Mouse (Mus musculus) E14TG2a.4 (cell line): ENCODE measurements around the gene L3mbtl4.

Source experiments
- H3K27me3 ChIP-seq: 2 replicates; pipeline ENCODE4 v1.6.1; 2014; ENCODE audit warnings: low read length, control low read depth; ENCODE audit not compliant: insufficient read depth
- H3K36me3 ChIP-seq: 2 replicates; pipeline ENCODE4 v1.6.1; 2014; ENCODE audit warnings: low read length, control low read depth; ENCODE audit not compliant: insufficient read depth
- H3K4me1 ChIP-seq: replicated peaks from 2 replicates; pipeline ENCODE4 v1.6.1; 2014; ENCODE audit warnings: low read depth, low read length, control low read depth
- H3K4me3 ChIP-seq: replicated peaks from 2 replicates; pipeline ENCODE4 v1.5.1; 2014; ENCODE audit warnings: mild to moderate bottlenecking, low read length
- H3K9me3 ChIP-seq: 2 replicates; pipeline ENCODE4 v1.6.1; 2014; ENCODE audit warnings: low read length, control low read depth
- CTCF ChIP-seq: conservative IDR thresholded peaks from 2 replicates; pipeline ENCODE4 v1.5.1; 2014; ENCODE audit warnings: low read length
- NANOG ChIP-seq: IDR thresholded peaks from 2 replicates; pipeline ENCODE4 v1.6.1; 2014; ENCODE audit warnings: borderline replicate concordance, low read length, mixed read lengths
- POU5F1 ChIP-seq: IDR thresholded peaks from 2 replicates; pipeline ENCODE4 v1.6.1; 2014; ENCODE audit warnings: low read length, borderline replicate concordance

L3mbtl4 gene

DNA sequence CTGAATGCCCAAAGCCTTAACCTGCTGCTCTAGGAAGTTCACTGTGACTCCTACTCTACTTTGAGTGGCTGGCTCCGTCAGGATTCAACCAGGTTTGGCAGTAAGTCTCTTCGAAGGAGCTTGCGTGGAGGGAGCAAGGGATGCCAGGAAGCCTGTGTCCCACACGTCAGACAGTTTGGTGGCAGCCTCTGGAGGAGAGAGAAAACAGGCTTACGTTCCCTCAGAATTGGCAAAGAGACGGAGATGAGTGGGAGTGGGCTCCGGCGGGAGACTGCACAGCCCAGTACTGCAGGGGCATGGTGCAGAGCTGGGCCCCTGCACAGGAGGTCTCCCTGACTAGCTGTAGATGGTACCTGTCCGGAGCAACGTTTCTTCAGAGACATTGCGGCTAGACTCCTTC lies 481.2 kb downstream of the L3mbtl4 start:
- no peaks in the 10 kb centered on the region for H3K4me1 ChIP-seq
- H3K36me3 ChIP-seq, result no peaks in the 10 kb centered on the region
- no peaks in the 10 kb centered on the region for H3K9me3 ChIP-seq
- H3K27me3 ChIP-seq, result no peaks in the 10 kb centered on the region
- no peak overlapping the region for H3K4me3 ChIP-seq
- TF ChIP-seq POU5F1 (no peak), NANOG (no peak), CTCF (no peak)

DNA sequence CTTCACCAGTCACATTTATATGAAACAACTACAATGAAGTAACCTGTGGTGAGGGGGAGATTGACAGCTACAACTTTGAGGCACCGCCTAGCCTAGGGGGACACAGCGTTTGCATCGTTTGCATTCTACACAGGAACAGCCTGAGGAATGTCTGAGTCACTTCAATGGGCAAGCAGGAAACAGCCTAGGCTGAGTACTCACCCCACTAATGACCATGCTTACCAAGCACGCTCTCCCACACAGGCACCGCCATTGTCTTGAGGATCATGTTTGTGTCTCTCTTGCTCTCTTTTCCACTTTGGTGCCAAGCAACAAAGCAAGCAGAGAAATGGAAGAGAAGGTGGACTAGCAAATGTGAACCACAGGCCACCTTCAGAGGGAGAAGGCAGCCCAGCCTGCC lies 484.8 kb downstream of the L3mbtl4 start:
- no peaks in the 10 kb centered on the region for H3K27me3 ChIP-seq
- H3K4me3 ChIP-seq, result no peak overlapping the region
- H3K4me1 ChIP-seq, result no peaks in the 10 kb centered on the region
- no peak for TF ChIP-seq POU5F1
- no peak for TF ChIP-seq CTCF
- TF ChIP-seq NANOG, result no peak
- no peaks in the 10 kb centered on the region for H3K9me3 ChIP-seq
- no peaks in the 10 kb centered on the region for H3K36me3 ChIP-seq

DNA sequence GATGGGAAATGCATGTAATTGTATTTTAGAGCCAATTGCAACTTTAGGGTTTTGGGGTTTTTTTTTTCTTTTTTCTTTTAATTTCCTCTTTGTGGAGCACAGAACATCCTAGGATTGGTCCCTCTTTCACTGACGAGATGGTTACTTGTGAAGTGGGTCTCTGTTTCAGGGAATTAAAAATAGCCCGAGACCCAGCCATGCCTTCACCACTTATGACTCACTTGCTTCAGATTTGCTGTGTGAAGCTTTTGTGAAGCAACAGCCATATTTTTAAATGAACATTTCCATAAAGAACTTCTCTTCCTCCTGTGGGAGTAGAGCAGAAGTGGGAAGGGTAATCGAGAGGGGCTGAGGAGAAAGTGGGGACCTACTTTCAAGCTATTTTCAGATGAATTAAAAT lies 485.3 kb downstream of the L3mbtl4 start:
- no peaks in the 10 kb centered on the region for H3K36me3 ChIP-seq
- H3K4me1 ChIP-seq, result no peaks in the 10 kb centered on the region
- TF ChIP-seq NANOG (no peak), CTCF (no peak), POU5F1 (no peak)
- H3K4me3 ChIP-seq, result no peak overlapping the region
- no peaks in the 10 kb centered on the region for H3K27me3 ChIP-seq
- H3K9me3 ChIP-seq, result no peaks in the 10 kb centered on the region

DNA sequence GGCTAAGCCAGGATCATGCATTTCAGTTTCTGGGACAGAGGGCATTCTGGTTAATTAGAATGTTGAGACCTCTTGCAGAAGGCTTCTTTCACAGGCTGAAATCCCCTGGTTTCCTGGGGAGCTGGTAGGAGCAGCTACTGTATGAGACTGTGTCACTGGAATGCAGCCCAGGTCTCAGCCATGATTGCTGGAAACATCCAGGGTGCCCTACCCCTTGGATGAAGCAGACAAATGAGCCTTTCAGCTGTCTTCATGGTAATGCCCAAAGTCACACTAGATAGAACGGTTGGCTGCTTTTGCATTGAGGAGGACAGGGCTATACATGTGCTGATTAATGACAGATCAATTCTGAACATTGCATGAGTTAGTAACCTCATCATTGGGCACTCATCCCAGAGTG lies 486.4 kb downstream of the L3mbtl4 start:
- H3K4me1 ChIP-seq, result no peaks in the 10 kb centered on the region
- H3K36me3 ChIP-seq, result no peaks in the 10 kb centered on the region
- no peak overlapping the region for H3K4me3 ChIP-seq
- H3K27me3 ChIP-seq, result no peaks in the 10 kb centered on the region
- peaks cover 7% of the 10 kb centered on the region for H3K9me3 ChIP-seq
- TF ChIP-seq CTCF (no peak), POU5F1 (no peak), NANOG (no peak)

DNA sequence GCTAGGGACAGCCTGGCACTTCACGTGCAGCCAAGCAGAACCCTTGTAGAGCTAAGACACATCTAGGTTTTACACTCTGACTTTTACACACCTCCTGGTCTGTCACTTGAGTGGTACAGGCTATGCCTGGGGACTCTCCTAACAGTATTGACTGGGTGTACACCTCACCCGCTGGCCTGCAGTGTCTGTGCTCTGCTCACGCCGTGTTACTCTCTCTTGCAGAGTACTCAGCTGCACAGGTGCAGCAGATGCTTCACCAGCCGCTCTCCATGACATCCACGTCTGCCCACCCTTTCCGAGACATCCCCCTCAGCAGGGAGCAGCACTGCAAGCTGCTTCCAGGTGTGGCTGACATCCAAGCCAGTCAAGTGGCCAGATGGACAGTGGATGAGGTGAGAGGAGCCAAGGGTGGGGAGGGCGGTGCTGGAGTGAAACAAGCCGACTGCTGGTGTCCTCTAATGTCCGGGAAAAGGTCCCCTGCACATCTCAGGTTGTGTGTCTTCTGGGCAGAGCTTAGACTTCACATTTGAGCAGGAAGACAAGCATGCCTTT lies 490.8 kb downstream of the L3mbtl4 start:
- no peaks in the 10 kb centered on the region for H3K4me1 ChIP-seq
- H3K4me3 ChIP-seq, result no peak overlapping the region
- H3K36me3 ChIP-seq, result no peaks in the 10 kb centered on the region
- H3K9me3 ChIP-seq, result peaks cover 18% of the 10 kb centered on the region
- no peaks in the 10 kb centered on the region for H3K27me3 ChIP-seq
- TF ChIP-seq CTCF (no peak), NANOG (no peak)

DNA sequence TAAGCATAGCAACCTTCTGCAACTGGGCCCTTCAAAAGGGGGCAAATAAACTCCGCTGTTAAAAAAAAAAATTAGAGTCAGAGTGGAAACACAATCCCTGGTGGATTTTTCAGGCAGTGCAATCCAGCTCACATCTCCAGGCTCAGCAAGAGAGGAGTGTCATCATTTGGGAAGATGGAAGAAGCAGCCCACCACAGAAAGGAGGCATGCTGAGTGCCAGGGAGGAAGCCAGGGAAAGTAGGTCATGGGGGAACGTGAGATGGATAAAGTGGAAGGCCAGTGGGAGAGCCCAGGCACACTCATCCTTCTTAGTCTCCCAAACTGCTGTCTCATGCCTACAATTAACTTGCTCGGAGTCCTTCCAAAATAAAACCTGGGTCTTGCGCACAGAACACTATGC lies 496.0 kb downstream of the L3mbtl4 start:
- TF ChIP-seq POU5F1 (no peak), CTCF (no peak), NANOG (no peak)
- peaks cover 15% of the 10 kb centered on the region for H3K9me3 ChIP-seq
- no peaks in the 10 kb centered on the region for H3K36me3 ChIP-seq
- H3K4me1 ChIP-seq, result no peaks in the 10 kb centered on the region
- no peaks in the 10 kb centered on the region for H3K27me3 ChIP-seq
- no peak overlapping the region for H3K4me3 ChIP-seq

DNA sequence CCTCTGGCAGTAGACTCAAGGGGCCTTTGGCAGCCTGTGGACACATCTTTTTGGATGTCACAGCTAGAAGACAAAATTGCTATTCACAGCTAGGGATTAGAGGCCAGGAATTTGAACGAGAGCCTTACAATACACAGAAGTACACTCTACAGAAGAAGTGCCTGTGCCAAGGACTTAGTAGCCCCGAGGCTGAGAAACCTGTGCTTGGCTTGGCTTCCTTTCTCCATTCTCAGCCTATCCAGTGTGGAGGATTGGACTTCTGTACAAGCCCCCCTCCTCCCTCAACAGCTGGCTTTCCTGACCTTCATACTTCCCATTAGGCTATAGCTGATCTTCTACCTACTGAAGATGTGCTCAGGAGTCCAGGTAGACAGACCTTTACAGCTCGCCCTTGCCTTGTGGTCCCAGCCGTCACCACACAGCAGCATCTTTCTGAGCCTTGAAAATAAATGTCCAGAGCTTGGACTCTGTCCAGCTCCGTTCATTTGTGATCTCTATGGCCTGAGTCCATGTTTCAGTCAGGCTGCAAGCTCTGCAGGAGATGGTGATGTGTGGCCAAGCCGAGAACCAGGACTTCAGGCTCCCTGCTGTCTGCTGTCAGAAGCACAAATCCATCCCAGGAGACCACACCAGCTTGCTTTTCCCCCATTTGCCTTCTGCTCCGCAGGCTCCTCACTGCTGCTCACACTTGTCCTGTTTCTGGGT lies 497.6 kb downstream of the L3mbtl4 start:
- H3K9me3 ChIP-seq, result peaks cover 2% of the 10 kb centered on the region; the same call in 1 of the 2 replicates
- H3K4me1 ChIP-seq, result no peaks in the 10 kb centered on the region
- no peaks in the 10 kb centered on the region for H3K27me3 ChIP-seq
- TF ChIP-seq NANOG (no peak), CTCF (no peak), POU5F1 (no peak)
- H3K36me3 ChIP-seq, result no peaks in the 10 kb centered on the region
- H3K4me3 ChIP-seq, result no peak overlapping the region

DNA sequence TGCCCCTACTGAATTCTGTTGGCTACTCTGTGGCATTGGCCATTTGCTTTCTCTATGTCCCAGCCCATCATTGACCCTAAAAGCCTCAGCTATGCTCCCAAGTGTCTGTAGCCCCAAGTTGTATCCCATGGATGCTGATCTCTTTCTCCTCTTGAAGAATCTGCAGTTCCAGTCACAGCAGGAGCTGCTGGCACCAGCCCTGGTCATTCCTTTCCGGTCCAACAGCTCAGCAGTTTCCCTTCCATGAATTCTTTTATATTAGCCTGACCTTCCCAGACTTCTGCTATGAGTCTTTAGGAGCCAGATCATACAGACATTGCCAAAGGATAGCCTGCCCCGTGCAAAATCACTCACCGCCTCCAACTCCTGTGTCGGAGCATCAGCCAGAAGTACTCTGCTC lies 520.1 kb downstream of the L3mbtl4 start:
- H3K9me3 ChIP-seq, result no peaks in the 10 kb centered on the region; the same call in 1 of the 2 replicates
- H3K27me3 ChIP-seq, result no peaks in the 10 kb centered on the region
- no peak for TF ChIP-seq CTCF
- TF ChIP-seq NANOG, result no peak
- TF ChIP-seq POU5F1, result no peak
- no peak overlapping the region for H3K4me3 ChIP-seq
- no peaks in the 10 kb centered on the region for H3K36me3 ChIP-seq
- no peaks in the 10 kb centered on the region for H3K4me1 ChIP-seq

DNA sequence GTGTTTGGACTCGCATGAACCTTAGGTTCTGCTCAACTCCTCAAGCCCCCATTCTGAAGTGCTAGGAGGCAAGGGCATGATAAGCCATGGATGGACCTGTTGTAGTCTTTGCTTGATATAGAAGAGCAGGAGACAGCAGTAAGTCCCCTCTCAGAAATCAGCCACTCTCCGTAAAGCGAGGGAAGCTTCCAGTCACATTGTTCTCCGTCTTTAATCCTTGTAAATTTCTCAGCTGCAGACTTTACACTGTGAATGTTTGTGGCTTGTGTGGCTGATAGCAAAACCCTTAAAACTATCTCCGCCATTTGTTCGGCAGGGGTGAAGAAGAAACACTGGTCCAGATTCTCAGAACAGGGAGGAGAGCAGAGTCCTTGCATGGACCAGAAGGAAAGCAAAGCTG lies 552.7 kb downstream of the L3mbtl4 start, which contains the start of gene Tmem200c:
Gene Tmem200c, plus strand, starts transcription at position 301 of the 400 bp plus-strand sequence.
- no peak for TF ChIP-seq CTCF
- no peak for TF ChIP-seq POU5F1
- no peak for TF ChIP-seq NANOG
- Histone ChIP-seq H3K36me3 (no peaks in the 10 kb centered on the region), H3K4me3 (no peak within 1 kb of the TSS), H3K9me3 (no peaks in the 10 kb centered on the region), H3K27me3 (peaks cover 3% of the 10 kb centered on the region; the same call in 1 of the 2 replicates), H3K4me1 (no peaks in the 10 kb centered on the region)
